Mouse (Mus musculus): ENCODE measurements at regions not wholly inside any gene's neighbourhood (a gene's known extent, or its start where the extent isn't known, plus 50 kb on each side); places are given as distances from the start of the nearest gene placed in this dataset.

- ATAC-seq (ENCODE audit: extremely low read depth, insufficient number of reproducible peaks, low FRiP score, poor library complexity, severe bottlenecking), result peak; percentile 56; the same call in 1 of the 2 replicates
Observed at GRCm38 (mm10) chr7:57881055-57881454, 371.2 kb upstream of the Gabra5 start.

Data from neutrophil, adult 5-6 weeks (primary cell).